Mouse (Mus musculus) liver, embryonic 11.5 days (tissue): ENCODE results near the gene St6galnac3. TPM values are rescaled to one million over a fixed set of nuclear protein-coding genes. Genes with fewer than 3 reads are reported as not detected.

Experiments
- ATAC-seq: fragments of 200-750 bp; cut with Nextera tagmentation; replicated peaks from 2 replicates; pipeline ENCODE4 v1.8.0; 2017; ENCODE audit warnings: moderate number of reproducible peaks, mild to moderate bottlenecking, moderate TSS enrichment, moderate library complexity; ENCODE audit not compliant: low FRiP score
- DNase-seq: peaks from one replicate; pipeline ENCODE4 v3.0.0-alpha.2; 2017; ENCODE audit warnings: low spot score
- H3K27ac ChIP-seq: fragments of 300-500 bp; sonication (generic); 2 replicates; pipeline ENCODE4 v1.5.1; 2014; ENCODE audit warnings: mild to moderate bottlenecking, low read depth, low read length, control low read depth
- H3K27me3 ChIP-seq: fragments of 300-500 bp; sonication (generic); replicated peaks from 2 replicates; pipeline ENCODE4 v1.6.1; 2014; ENCODE audit warnings: low read length, mixed read lengths; ENCODE audit not compliant: control insufficient read depth, insufficient read depth
- H3K36me3 ChIP-seq: fragments of 300-500 bp; sonication (generic); 2 replicates; pipeline ENCODE4 v1.6.1; 2014; ENCODE audit warnings: mild to moderate bottlenecking, low read length, moderate library complexity, mixed read lengths; ENCODE audit not compliant: control insufficient read depth, insufficient read depth
- H3K4me1 ChIP-seq: fragments of 300-500 bp; sonication (generic); replicated peaks from 2 replicates; pipeline ENCODE4 v1.6.1; 2014; ENCODE audit warnings: low read length, mixed read lengths; ENCODE audit not compliant: control insufficient read depth, insufficient read depth
- H3K4me2 ChIP-seq: fragments of 300-500 bp; sonication (generic); 2 replicates; pipeline ENCODE4 v1.6.1; 2014; ENCODE audit warnings: mild to moderate bottlenecking, control low read depth, moderate library complexity
- H3K4me3 ChIP-seq: fragments of 300-500 bp; sonication (generic); 2 replicates; pipeline ENCODE4 v1.5.1; 2014; ENCODE audit warnings: low read depth, low read length, control low read depth
- H3K9ac ChIP-seq: fragments of 300-500 bp; sonication (generic); 2 replicates; pipeline ENCODE4 v1.6.1; 2014; ENCODE audit warnings: low read depth, low read length, control low read depth
- H3K9me3 ChIP-seq: fragments of 300-500 bp; sonication (generic); 2 replicates; pipeline ENCODE4 v1.6.1; 2016; ENCODE audit warnings: low read length, inconsistent platforms, mixed read lengths; ENCODE audit not compliant: control insufficient read depth
- WGBS: fragments of 180-500 bp; shearing (Covaris S2); extraction: QIAGEN DNeasy Blood & Tissue Kit; methylation state at CpG from one replicate; pipeline ENCODE4 v1.1.7; 2014; 5-methylcytosine and 5-hydroxymethylcytosine counted together
- polyA plus RNA-seq: library from polyadenylated mRNA; unstranded; fragments of >200 nt; fragmentation: Nextera tagmentation; extraction: Ambion mirVana; gene quantifications from 2 replicates; pipeline ENCODE4 v1.2.1, GENCODE M21; 2014

The St6galnac3 gene
- polyA plus RNA-seq, 1 experiment from 2014 or later, result 27.2 TPM

DNA sequence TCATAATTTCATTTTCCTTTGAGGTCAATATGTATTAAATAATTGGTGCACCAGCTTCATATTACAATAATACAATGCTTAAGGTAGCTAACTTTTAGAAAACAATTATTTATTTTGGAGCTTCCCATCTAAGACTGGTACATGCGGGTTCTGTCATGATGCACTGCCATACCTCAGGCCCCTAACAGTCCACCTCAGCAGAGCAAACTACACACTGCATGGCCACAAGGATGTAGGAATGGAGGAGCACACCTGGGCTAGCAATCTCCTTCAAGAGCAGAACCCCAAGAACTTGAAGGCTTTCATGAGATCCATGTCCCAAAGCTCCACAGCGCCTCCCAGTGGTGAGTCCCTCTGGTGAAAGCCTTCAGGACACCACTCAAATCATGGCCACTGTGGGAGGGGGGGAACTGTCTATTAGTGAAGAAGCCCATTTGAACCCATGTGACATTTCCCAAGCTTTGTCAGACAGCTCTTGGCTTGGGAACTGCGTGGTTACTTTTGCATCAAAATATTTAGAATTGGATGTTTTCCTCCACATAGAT lies 223.6 kb downstream of the St6galnac3 start:
- Histone ChIP-seq H3K27me3 (no peaks in the 10 kb centered on the region), H3K9ac (no peak overlapping the region), H3K4me3 (no peak overlapping the region), H3K9me3 (no peaks in the 10 kb centered on the region), H3K4me2 (no peak overlapping the region), H3K36me3 (no peaks in the 10 kb centered on the region), H3K27ac (no peak overlapping the region), H3K4me1 (no peaks in the 10 kb centered on the region)
- DNase-seq (peak; percentile 42), ATAC-seq (0 out of 2 replicates have a peak, but pooled peaks have one; percentile 34)
- 59% methylated on average over 3 of the region's 3 CpGs for WGBS

- 88% methylated on average over 1 of the region's 1 CpGs for WGBS
- DNase-seq (no peak), ATAC-seq (no peak)
- Histone ChIP-seq H3K9me3 (no peaks in the 10 kb centered on the region), H3K36me3 (no peaks in the 10 kb centered on the region), H3K27me3 (no peaks in the 10 kb centered on the region), H3K4me2 (no peak overlapping the region), H3K4me3 (no peak overlapping the region), H3K27ac (no peak overlapping the region), H3K4me1 (peaks cover 4% of the 10 kb centered on the region; the same call in 1 of the 2 replicates), H3K9ac (no peak overlapping the region)
Measured at GRCm38 (mm10) chr3:153492986-153493385, 232.0 kb downstream of the St6galnac3 start.

DNA sequence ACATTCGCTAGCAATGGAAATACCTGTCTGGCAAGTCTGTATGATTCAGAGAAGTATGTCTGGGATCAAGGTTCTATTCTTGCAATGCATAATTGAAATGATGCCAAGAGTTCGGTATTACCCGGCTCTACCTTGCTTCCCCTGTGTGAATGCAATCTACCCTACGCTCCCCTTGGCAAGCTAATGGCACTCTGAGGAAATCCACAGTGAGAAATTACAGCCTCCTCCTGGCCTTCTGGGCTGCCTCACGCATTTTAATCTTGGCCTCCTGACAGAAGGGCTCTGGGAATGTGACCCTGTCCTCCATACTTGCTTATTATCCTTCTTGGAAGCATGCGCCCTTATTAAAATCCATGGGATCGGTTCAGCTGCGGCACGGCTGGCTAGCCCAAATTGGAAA lies 235.3 kb downstream of the St6galnac3 start:
- Histone ChIP-seq H3K9me3 (no peaks in the 10 kb centered on the region), H3K27ac (no peak overlapping the region), H3K4me3 (no peak overlapping the region), H3K4me2 (no peak overlapping the region), H3K36me3 (no peaks in the 10 kb centered on the region), H3K9ac (no peak overlapping the region), H3K27me3 (no peaks in the 10 kb centered on the region), H3K4me1 (peaks cover 4% of the 10 kb centered on the region; the same call in 1 of the 2 replicates)
- WGBS, result 85% methylated on average over 9 of the region's 9 CpGs
- no peak for ATAC-seq
- peak; percentile 24 for DNase-seq

- Histone ChIP-seq H3K4me2 (no peak overlapping the region), H3K27me3 (no peaks in the 10 kb centered on the region), H3K9me3 (no peaks in the 10 kb centered on the region), H3K4me1 (peaks cover 4% of the 10 kb centered on the region; the same call in 1 of the 2 replicates), H3K36me3 (no peaks in the 10 kb centered on the region), H3K4me3 (no peak overlapping the region), H3K9ac (no peak overlapping the region), H3K27ac (no peak overlapping the region)
- DNase-seq (peak; percentile 9), ATAC-seq (no peak)
- 79% methylated on average over 5 of the region's 5 CpGs for WGBS
Measured at GRCm38 (mm10) chr3:153488931-153489330, 236.0 kb downstream of the St6galnac3 start.

DNA sequence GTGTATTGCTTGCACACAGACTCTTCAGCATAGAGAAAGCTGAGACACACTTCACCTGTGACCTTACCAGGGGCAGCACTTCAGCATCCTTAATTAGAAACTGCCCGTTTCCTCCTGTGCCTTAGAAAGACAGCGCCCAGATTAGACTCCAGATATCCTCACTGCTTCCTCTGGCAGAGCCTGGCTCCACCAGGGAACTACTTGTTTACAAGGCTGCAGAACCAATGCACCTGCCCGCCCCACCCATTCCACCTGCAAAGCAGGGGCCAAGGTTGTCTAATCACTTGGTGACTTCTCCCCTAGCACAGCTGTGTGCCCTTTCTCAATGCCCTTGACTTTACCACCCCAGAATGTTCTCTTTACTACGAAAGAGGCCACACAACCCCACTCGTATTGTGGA lies 239.8 kb downstream of the St6galnac3 start:
- ATAC-seq (no peak), DNase-seq (peak; percentile 16)
- WGBS, result 82% methylated on average over 5 of the region's 5 CpGs
- Histone ChIP-seq H3K4me2 (no peak overlapping the region), H3K9me3 (no peaks in the 10 kb centered on the region), H3K27ac (no peak overlapping the region), H3K9ac (no peak overlapping the region), H3K4me3 (no peak overlapping the region), H3K36me3 (no peaks in the 10 kb centered on the region), H3K27me3 (no peaks in the 10 kb centered on the region), H3K4me1 (peaks cover 13% of the 10 kb centered on the region)

DNA sequence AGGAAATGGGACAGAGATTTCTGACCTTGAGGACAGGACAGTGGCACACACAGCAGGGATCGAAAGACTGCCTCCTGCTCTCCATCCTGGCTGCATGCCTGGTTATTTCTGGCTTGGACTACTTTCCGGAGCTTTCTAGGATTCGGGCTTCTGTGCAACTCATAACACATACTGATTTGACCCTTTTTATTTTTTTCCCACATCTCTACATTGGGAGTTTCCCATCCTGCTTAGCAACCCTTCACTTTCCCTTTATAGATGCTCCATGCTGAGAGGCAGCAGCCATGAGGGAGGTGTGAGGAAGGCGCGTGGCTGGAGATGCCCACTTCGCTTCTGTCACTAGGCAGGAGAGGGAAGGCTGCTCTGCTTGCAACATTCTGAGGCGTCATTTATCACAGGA lies 240.3 kb downstream of the St6galnac3 start:
- Histone ChIP-seq H3K4me1 (peaks cover 13% of the 10 kb centered on the region), H3K27ac (no peak overlapping the region), H3K4me3 (no peak overlapping the region), H3K36me3 (no peaks in the 10 kb centered on the region), H3K4me2 (no peak overlapping the region), H3K27me3 (no peaks in the 10 kb centered on the region), H3K9me3 (no peaks in the 10 kb centered on the region), H3K9ac (no peak overlapping the region)
- WGBS, result 83% methylated on average over 7 of the region's 7 CpGs
- no peak for ATAC-seq
- DNase-seq, result no peak

- WGBS, result 84% methylated on average over 4 of the region's 4 CpGs
- no peak overlapping the region for H3K4me2 ChIP-seq
- no peak for DNase-seq
- peaks cover 13% of the 10 kb centered on the region for H3K4me1 ChIP-seq
- no peaks in the 10 kb centered on the region for H3K27me3 ChIP-seq
- no peak for ATAC-seq
- no peaks in the 10 kb centered on the region for H3K36me3 ChIP-seq
- H3K27ac ChIP-seq, result no peak overlapping the region
- no peak overlapping the region for H3K4me3 ChIP-seq
- H3K9ac ChIP-seq, result no peak overlapping the region
- H3K9me3 ChIP-seq, result no peaks in the 10 kb centered on the region
Measured at GRCm38 (mm10) chr3:153483691-153484090, 241.3 kb downstream of the St6galnac3 start.

GRCm38 (mm10) chr3:153482098-153482497 lies 242.9 kb downstream of the St6galnac3 start:
- H3K4me1 ChIP-seq, result peaks cover 13% of the 10 kb centered on the region
- H3K27me3 ChIP-seq, result no peaks in the 10 kb centered on the region
- DNase-seq (no peak), ATAC-seq (no peak)
- no peaks in the 10 kb centered on the region for H3K9me3 ChIP-seq
- H3K9ac ChIP-seq, result no peak overlapping the region
- no peak overlapping the region for H3K4me3 ChIP-seq
- WGBS, result 90% methylated on average over 11 of the region's 11 CpGs
- H3K27ac ChIP-seq, result no peak overlapping the region
- H3K36me3 ChIP-seq, result no peaks in the 10 kb centered on the region
- no peak overlapping the region for H3K4me2 ChIP-seq

DNA sequence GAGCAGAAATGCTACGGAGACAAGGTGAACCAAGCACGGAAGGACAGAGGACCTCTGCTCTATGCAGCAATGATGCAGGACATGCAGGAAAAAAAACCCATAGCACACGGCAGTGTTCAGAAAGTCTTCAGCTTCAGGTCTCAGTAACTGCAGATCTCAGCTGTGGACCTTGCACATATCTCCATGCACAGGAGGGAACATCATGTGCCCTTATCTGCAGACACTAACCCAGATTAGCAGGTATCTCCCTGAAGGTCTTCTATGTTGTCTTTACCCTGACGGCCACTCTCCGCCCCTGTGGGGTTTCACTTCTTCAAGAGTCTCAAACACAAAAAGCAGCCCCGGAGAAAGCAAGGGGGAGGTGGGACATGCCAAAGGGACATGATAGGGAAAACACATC lies 244.0 kb downstream of the St6galnac3 start:
- H3K27me3 ChIP-seq, result no peaks in the 10 kb centered on the region
- WGBS, result 61% methylated on average over 6 of the region's 6 CpGs
- peaks cover 13% of the 10 kb centered on the region for H3K4me1 ChIP-seq
- H3K4me3 ChIP-seq, result no peak overlapping the region
- ATAC-seq, result peak; percentile 84
- H3K9me3 ChIP-seq, result no peaks in the 10 kb centered on the region
- no peak overlapping the region for H3K27ac ChIP-seq
- no peaks in the 10 kb centered on the region for H3K36me3 ChIP-seq
- no peak for DNase-seq
- peak overlapping the region; percentile 15; the same call in 1 of the 2 replicates for H3K4me2 ChIP-seq
- H3K9ac ChIP-seq, result no peak overlapping the region
